Comparison of ENCODE assay signal across 11 mouse cellular contexts in genomic region chr4:145104917-145105316, GRCm38 (mm10).
DNase-seq lines count a peak whose midpoint lies in the region; ATAC-seq and TF ChIP-seq lines count a peak whose summit lies in the region.
"Had no signal": no experiment of that assay in that cellular context is flagged by ENCODE, and none has a peak within 500 bp of the region (broad histone marks: within the 10 kb centered on the region; RNA-seq: fewer than 3 reads in every experiment).

No protein-coding gene starts in this region.

- no peaks in the 10 kb centered on the region for H3K9me3 ChIP-seq in limb, embryonic 15.5 days
- H3K9me3 ChIP-seq in limb, embryonic 10.5 days (replicated peaks), result no peaks in the 10 kb centered on the region
- H3K9me3 ChIP-seq: limb, embryonic 13.5 days; megakaryocyte, embryonic 14.5 days had no signal

- DNase-seq in cerebellum, adult 2 months, result no peak
- DNase-seq in cerebellum, postnatal 36 days, result no peak
- DNase-seq in limb, embryonic 10.5 days (ENCODE audit: low spot score), result no peak
- DNase-seq in mesoderm, embryonic 11.5 days (ENCODE audit: low read depth, low spot score), result peak; percentile 20
- DNase-seq in telencephalon, adult 2 months (ENCODE audit: low read depth, low spot score), result peak; percentile 74
- no peak for DNase-seq in thymus, postnatal 36 days
- DNase-seq in adrenal gland, postnatal 36 days, result no peak
- DNase-seq: kidney, adult 2 months had no signal

- peaks cover 59% of the 10 kb centered on the region for H3K36me3 ChIP-seq in limb, embryonic 15.5 days
- H3K36me3 ChIP-seq in limb, embryonic 10.5 days, result peaks cover 62% of the 10 kb centered on the region

- H3K27ac ChIP-seq in cerebellum, adult 2 months (ENCODE audit: insufficient read depth, low read length), result 0 out of 2 replicates have a peak overlapping the region, but pooled peaks have one; percentile 53
- peak overlapping the region; percentile 48; the same call in 1 of the 2 replicates for H3K27ac ChIP-seq in limb, embryonic 15.5 days
- no peak overlapping the region for H3K27ac ChIP-seq in limb, embryonic 10.5 days
- H3K27ac ChIP-seq: limb, embryonic 13.5 days had no signal

- no peak overlapping the region for H3K9ac ChIP-seq in limb, embryonic 15.5 days
- H3K9ac ChIP-seq: limb, embryonic 13.5 days had no signal

- TF ChIP-seq CTCF in cerebellum, adult 2 months (IDR thresholded peaks at IDR 0.05; ENCODE audit: borderline replicate concordance, insufficient read depth, low read depth, low read length), result no peak

- H3K4me3 ChIP-seq in cerebellum, adult 2 months (replicated peaks; ENCODE audit: insufficient read depth, low read depth, low read length), result no peak overlapping the region
- H3K4me3 ChIP-seq in limb, embryonic 15.5 days, result no peak overlapping the region
- no peak overlapping the region for H3K4me3 ChIP-seq in limb, embryonic 10.5 days
- H3K4me3 ChIP-seq: limb, embryonic 13.5 days; megakaryocyte, embryonic 14.5 days had no signal

- no peaks in the 10 kb centered on the region for H3K27me3 ChIP-seq in cerebellum, adult 2 months (ENCODE audit: control insufficient read depth, insufficient read depth, low read length)
- H3K27me3 ChIP-seq in limb, embryonic 15.5 days, result no peaks in the 10 kb centered on the region
- H3K27me3 ChIP-seq in limb, embryonic 10.5 days (ENCODE audit: low read depth, poor library complexity, severe bottlenecking), result no peaks in the 10 kb centered on the region
- H3K27me3 ChIP-seq: limb, embryonic 13.5 days; megakaryocyte, embryonic 14.5 days had no signal

- no peak overlapping the region for H3K4me2 ChIP-seq in limb, embryonic 15.5 days
- H3K4me2 ChIP-seq: limb, embryonic 13.5 days had no signal

- 62% methylated on average over 2 of the region's 2 CpGs for WGBS in cerebellum, adult 2 months
- 73% methylated on average over 2 of the region's 2 CpGs for WGBS in limb, embryonic 15.5 days
- WGBS in limb, embryonic 10.5 days, result 79% methylated on average over 2 of the region's 2 CpGs

- peaks cover 6% of the 10 kb centered on the region; the same call in 1 of the 2 replicates for H3K4me1 ChIP-seq in cerebellum, adult 2 months (ENCODE audit: control insufficient read depth, insufficient read depth, low read length)
- H3K4me1 ChIP-seq in limb, embryonic 15.5 days, result 0 out of 2 replicates have a peak, but pooled peaks cover 3% of the 10 kb centered on the region
- H3K4me1 ChIP-seq in limb, embryonic 10.5 days, result peaks cover 17% of the 10 kb centered on the region
- H3K4me1 ChIP-seq: megakaryocyte, embryonic 14.5 days had no signal

- TF ChIP-seq POLR2A in cerebellum, adult 2 months (IDR thresholded peaks at IDR 0.05; ENCODE audit: borderline replicate concordance, insufficient read depth, low read length), result no peak

- no peak for ATAC-seq in limb, embryonic 15.5 days (ENCODE audit: insufficient number of reproducible peaks, low FRiP score, low TSS enrichment, low read depth)

Comparison
In these comparisons a context has a peak if more than half of its experiments do, and no peak if none do; other contexts are left out.
1. DNase-seq: peak in mesoderm, embryonic 11.5 days (single experiment) and telencephalon, adult 2 months (single experiment); none in cerebellum, adult 2 months (0 of 2), cerebellum, postnatal 36 days (0 of 2), limb, embryonic 10.5 days (single experiment), thymus, postnatal 36 days (0 of 2) and adrenal gland, postnatal 36 days (0 of 2).